Mouse (Mus musculus) adrenal gland, postnatal 4 days (tissue): ENCODE measurements around the gene Rhbdf2. TPM values are rescaled to one million over a fixed set of nuclear protein-coding genes. Genes with fewer than 3 reads are reported as not detected.

Experiments used
- DNase-seq, 2 experiments: peaks; one replicate each; pipeline ENCODE4 v3.0.0; 2021 to 2022; ENCODE audit warnings: low spot score in 2 of 2, mixed read lengths in 2 of 2
- total RNA-seq, 2 experiments: library from RNA; stranded (reverse); gene quantifications; 2 replicates each; pipeline ENCODE4 v1.2.3; 2021

Rhbdf2 gene
- total RNA-seq, 2 experiments from 2014 or later = 18.0 TPM

DNA sequence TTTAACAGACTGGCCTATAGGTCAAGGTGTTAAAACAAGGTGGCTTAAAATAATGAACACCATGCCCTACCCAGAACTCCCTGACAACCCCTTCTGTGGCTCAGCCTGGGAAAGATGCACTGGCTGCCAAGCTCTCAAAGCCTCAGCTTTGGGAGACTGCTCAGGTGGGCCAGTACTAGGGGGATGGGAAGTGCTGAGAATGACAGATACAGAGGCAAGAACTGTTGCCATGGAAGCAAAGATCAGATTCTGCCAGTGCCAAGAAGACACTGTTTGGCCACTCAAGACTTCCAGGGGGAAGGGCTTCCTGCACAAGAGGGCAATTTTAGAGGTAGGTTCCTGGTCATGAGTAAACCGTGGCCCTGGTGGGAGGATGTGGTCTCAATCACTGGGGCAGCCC, 71.2 kb downstream of the Rhbdf2 start:
- no peak for DNase-seq

DNA sequence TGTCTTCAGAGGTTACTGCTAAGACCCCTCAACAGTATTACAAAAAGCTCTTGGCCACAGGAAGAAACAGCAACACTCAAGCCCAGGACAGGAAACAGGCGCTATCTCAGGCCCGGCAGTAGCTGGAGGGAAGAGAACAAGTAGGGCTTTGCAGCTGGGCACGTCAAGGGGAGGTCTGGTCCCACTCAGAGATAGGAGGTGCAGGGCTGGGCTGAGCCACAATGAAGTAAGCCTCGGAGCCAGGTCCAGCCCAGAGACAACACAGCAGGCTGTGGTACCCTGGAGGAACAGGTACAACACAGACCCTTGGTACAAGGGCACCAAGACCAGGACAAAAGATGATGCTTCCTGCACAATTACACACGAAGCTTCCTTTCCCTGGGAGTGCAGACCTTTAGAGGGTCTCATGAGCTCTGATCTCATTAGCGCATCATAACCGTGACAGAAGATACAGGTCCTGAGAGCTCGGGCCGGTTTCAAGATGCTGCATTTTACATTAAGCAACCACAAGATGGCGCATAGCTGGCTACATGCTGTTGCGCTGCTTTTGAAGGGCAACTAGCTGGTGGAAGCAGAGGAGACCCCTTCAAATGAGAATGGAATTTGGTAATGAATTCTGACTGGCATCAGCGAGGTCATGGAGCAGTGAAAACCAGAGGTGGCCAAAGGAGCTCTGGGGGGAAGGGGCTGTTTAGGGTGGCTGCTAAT, 72.5 kb downstream of the Rhbdf2 start:
- no peak for DNase-seq

DNA sequence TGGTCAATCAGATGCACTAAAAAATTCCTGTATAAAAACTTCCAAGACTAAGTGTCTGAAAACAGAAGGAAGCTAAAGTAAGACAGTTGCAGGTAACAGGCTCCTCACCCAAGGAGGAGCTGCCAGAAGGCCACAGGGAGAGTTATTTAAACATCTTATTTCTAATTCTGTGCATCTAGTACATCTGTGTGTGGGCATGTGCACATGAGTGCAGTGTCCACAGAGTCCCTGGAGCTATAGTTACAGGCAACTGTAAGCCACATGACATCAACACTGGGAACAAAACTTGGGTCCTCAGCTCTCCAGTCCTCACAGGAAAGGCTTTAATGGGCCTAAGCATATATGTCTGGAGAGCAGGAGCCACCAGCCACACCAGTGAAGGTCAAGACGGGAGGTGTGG, 74.6 kb downstream of the Rhbdf2 start:
- DNase-seq = no peak

DNA sequence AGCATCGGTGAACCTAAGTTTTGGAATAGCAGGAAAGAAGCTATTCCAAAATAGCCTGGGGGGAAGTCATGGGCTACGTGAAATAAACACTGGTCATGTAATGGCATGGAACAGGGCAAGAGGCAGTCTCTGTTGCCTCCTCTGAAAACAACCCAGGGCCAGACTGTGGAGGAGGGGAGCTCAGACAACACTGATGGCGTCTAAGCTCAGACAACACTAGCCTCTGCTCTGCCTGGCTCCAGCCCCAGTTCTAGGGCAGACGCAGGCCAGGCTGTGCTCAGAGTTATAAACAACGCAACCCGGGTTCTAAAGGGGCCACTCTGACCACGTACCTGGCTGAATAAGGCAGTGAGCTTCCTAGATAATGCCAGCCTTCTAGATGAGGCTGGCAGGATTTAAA, 76.1 kb downstream of the Rhbdf2 start:
- no peak for DNase-seq

DNA sequence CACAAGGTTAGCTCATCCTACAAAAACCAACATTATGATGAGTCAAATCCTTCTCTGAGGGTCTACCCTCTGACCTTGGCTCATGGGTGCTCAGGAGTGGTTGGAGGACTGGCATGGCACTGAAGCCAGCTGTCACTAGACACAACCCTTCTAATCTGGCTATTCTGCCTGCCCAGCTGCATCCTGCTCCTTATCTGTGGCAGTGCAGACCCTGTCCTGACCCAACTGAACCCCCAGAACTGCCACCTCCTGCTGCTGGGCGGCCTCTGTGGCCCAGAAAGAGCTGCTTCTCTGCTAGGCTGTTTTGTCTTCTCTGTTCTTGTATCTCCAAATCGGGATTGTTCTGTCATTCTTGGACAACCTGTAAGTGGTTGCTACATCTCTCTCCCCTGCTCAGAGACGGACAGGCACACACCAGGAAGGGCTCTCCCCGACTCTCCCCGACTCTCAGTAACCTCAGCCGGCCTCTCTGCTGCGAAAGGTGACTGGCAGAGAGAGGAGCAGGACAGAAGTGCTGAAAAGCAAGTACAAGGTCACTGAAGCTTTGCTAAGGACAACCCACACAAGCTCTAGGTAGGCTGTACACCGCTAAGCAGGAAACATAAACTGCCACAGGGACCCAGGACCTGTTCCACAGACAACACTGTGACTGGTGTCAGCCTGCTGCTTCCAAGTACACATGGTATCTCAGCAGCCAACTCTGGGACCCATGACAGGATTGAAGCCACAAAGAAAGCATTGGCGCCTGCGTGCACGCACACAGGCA, 77.4 kb downstream of the Rhbdf2 start:
- DNase-seq = no peak

DNA sequence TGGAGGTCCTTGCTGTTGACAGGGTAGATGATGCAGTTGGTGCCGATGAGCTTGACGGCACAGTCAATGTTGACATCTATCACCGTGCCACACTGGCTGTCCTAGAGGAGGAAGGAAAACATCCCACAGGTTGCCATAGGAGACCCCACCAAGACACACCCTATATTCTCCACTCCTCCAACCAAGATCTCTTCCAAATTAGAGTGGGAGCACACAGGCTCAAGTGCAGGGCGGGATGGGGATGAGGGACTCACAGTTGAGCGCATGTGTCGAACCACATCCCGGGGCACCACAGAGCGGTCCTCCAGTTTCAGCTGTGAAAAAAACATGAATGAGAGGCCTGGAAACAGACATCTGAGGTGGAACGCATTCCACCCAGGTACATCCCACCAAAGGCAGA, 78.0 kb downstream of the Rhbdf2 start:
- DNase-seq = no peak

Other genes with a start within 250 kb of the Rhbdf2 start
- 10 to 100 TPM; 20.0 to 22.0 TPM for gene Rnf157, start 214.0 kb downstream of the Rhbdf2 start, total RNA-seq
- 10 to 100 TPM; 62.1 to 63.9 TPM for gene Ubald2, start 192.9 kb downstream of the Rhbdf2 start, total RNA-seq
- under 1 TPM in 1 of 2 experiments, not detected in 1; 0.14 TPM for gene Qrich2, start 160.8 kb downstream of the Rhbdf2 start, total RNA-seq
- gene Prpsap1, start 132.8 kb downstream of the Rhbdf2 start, total RNA-seq = 100 to 1,000 TPM in 1 of 2 experiments, 10 to 100 TPM in 1; 95.7 to 103 TPM
- 1 to 10 TPM; 5.3 to 6.0 TPM for gene Sphk1, start 96.1 kb downstream of the Rhbdf2 start, total RNA-seq
- 10 to 100 TPM; 32.6 to 39.0 TPM for gene Ube2o, start 45.6 kb downstream of the Rhbdf2 start, total RNA-seq
- not detected for gene Aanat, start 40.6 kb downstream of the Rhbdf2 start, total RNA-seq
- 1 to 10 TPM; 5.2 to 5.5 TPM for gene Prcd, start 26.5 kb upstream of the Rhbdf2 start, total RNA-seq
- gene Cygb, start 27.3 kb upstream of the Rhbdf2 start, total RNA-seq = 10 to 100 TPM; 39.7 to 43.6 TPM
- gene St6galnac1, start 148.5 kb upstream of the Rhbdf2 start, total RNA-seq = under 1 TPM; 0.17 to 0.37 TPM
- 10 to 100 TPM; 53.5 to 64.9 TPM for gene Mxra7, start 201.0 kb upstream of the Rhbdf2 start, total RNA-seq
- gene Mettl23, start 216.3 kb upstream of the Rhbdf2 start, total RNA-seq = 10 to 100 TPM; 34.1 to 34.2 TPM
- gene Jmjd6, start 216.4 kb upstream of the Rhbdf2 start, total RNA-seq = 10 to 100 TPM; 38.6 to 39.2 TPM
- gene Mfsd11, start 225.4 kb upstream of the Rhbdf2 start, total RNA-seq = 10 to 100 TPM; 40.9 to 43.9 TPM
- 100 to 1,000 TPM; 336 to 337 TPM for gene Srsf2, start 226.1 kb upstream of the Rhbdf2 start, total RNA-seq